Mouse (Mus musculus) ES-E14 (cell line): ENCODE data around the gene Wdr77.

Source experiments
- CHD2 ChIP-seq: IDR thresholded peaks from 2 replicates; pipeline ENCODE4 v1.6.1; 2014; ENCODE audit warnings: mild to moderate bottlenecking, low read depth, low read length, inconsistent platforms
- HCFC1 ChIP-seq: IDR thresholded peaks from 2 replicates; pipeline ENCODE4 v1.6.1; 2012; ENCODE audit warnings: low read length, inconsistent platforms, borderline replicate concordance; ENCODE audit not compliant: insufficient read depth
- MAFK ChIP-seq: IDR thresholded peaks from 2 replicates; pipeline ENCODE4 v1.6.1; 2014; ENCODE audit warnings: mild to moderate bottlenecking, low read depth, low read length, inconsistent platforms; ENCODE audit not compliant: insufficient read depth
- ZC3H11A ChIP-seq: IDR thresholded peaks from 2 replicates; pipeline ENCODE4 v1.6.1; 2012; ENCODE audit warnings: low read depth, mild to moderate bottlenecking, inconsistent platforms, low read length, borderline replicate concordance
- ZNF384 ChIP-seq: IDR thresholded peaks from 2 replicates; pipeline ENCODE4 v1.6.1; 2012; ENCODE audit warnings: low read depth, low read length, inconsistent platforms

- TF ChIP-seq MAFK = no peak
- no peak for TF ChIP-seq ZNF384
- no peak for TF ChIP-seq ZC3H11A
- TF ChIP-seq CHD2 = no peak
- no peak for TF ChIP-seq HCFC1
Measured at GRCm38 (mm10) chr3:105913839-105914681, 45.1 kb upstream of the Wdr77 start.
